Mouse (Mus musculus) lung, postnatal 10 days (tissue): ENCODE measurements at regions not wholly inside any gene's neighbourhood (a gene's known extent, or its start where the extent isn't known, plus 50 kb on each side); places are given as distances from the start of the nearest gene placed in this dataset.
A peak's percentile ranks its signal among the peaks of the same experiment; 100 is the strongest.

ENCODE experiments used
- DNase-seq: peaks from one replicate; pipeline ENCODE4 v3.0.0; 2021

DNA sequence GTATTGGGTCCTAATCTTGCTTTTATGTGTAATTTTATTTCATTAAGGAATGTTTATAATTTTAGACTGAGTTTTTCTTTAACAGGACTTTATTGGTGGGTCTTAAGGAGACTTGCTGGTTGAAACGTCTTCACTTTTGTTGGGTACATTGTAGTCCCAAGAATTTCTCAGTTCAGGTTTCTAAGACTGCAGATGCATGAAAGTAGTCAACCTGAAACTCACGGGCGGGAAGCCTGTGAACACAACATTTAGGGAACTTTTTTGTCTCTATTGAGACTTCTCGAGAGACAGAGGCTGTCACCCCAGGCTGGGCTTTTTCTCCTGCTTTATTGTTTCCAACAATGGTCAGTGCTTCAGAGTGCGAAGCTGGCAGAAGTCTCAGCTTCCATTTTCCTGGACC lies 152.5 kb upstream of the Ankrd55 start:
- no peak for DNase-seq

- DNase-seq, result no peak
Observed at GRCm38 (mm10) chr13:112136850-112137249, 151.4 kb upstream of the Ankrd55 start.

DNA sequence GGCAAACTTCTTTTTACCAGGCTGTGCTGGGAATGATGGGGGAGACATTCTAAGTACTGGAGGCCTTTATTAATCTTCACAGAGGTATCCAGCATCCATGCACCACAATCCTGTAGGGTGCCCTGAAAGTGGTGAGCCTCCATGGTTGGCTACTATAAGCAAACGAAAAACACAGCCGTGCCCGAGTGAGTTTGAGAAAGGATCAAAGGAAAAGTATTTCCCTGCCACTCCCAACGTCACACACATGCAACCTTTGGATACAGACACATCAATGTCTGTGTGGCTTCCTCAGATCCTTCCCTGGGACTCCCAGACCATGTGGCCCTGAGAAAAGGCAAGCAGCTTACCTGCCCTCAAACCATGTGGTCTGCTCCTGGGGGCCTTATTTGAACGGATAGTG lies 147.4 kb upstream of the Ankrd55 start:
- no peak for DNase-seq

DNA sequence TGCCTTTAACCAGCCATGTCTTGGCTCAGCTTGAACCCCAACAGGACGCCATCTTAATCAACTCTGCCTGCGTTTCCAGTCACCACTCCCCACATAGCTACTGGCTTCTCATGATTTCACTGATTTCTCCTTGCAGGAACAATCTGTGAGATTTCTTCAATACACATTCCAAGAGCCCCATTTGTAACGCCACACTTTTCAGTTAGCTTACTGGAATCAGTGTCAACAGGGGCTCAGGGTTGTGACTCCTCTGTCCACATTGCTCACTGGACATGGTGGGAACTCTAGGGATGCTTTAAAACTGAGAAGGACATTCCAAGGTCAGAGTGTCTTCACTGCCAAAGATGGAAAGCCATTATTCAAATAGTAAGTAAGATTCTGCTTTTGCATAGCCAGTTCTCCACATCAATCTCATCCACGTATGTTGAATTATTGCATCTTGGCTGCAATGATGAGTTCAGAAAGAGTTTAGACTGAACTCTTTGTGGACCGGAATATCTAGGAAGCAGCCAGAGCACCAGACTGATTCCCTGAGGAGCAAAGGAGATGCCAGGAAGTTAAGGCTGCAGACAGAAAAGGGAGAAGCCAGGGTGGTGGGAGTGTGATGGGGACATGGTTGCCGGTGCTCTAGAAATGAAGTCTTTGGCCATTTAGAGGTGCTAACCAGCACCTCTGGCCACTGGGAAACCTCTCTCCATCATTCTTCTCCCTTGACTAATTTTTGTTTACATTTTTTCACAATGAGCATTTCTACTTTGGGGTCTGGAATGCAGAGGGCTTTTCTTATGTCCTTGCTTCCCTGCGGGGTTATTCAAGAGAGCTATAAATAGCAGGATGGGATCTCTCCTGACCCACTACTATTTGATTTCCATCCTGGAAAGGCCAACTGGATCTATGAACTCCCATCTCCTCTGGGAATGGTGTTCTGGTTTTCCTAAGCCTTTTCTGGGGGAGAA lies 143.6 kb upstream of the Ankrd55 start:
- DNase-seq, result peak; percentile 8

GRCm38 (mm10) chr13:112152614-112153550 lies 135.4 kb upstream of the Ankrd55 start:
- DNase-seq, result peak; percentile 64

- DNase-seq, result peak; percentile 49
Observed at GRCm38 (mm10) chr13:112153681-112154127, 134.5 kb upstream of the Ankrd55 start.

- DNase-seq, result no peak
Observed at GRCm38 (mm10) chr13:112159430-112160172, 128.7 kb upstream of the Ankrd55 start.

DNA sequence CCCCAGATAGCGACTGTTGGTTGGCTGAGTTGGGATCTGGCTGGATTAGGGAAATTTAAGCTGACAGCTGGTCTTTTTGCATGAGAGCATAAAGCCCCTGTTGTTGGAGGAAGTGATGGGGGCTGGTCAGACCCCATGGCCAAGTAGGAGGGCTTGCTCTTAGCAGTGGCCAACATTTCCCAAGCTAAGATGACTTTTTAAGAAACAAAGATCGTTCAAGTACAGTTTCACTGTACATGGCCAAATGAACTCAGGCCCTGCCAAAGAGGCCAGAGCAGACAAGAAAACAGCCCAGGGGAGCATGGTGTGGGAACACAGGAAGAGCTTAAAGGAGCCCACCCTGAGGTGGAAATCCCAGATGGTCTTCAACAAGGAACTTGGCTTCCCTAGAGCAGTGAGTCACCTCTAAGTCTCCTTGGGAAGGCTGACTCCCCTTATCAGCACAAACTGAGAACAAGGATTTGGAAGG lies 128.0 kb upstream of the Ankrd55 start:
- peak; percentile 35 for DNase-seq

- DNase-seq, result no peak
Observed at GRCm38 (mm10) chr13:112160726-112161125, 127.5 kb upstream of the Ankrd55 start.

GRCm38 (mm10) chr13:112161886-112162285 lies 126.4 kb upstream of the Ankrd55 start:
- DNase-seq, result no peak

DNA sequence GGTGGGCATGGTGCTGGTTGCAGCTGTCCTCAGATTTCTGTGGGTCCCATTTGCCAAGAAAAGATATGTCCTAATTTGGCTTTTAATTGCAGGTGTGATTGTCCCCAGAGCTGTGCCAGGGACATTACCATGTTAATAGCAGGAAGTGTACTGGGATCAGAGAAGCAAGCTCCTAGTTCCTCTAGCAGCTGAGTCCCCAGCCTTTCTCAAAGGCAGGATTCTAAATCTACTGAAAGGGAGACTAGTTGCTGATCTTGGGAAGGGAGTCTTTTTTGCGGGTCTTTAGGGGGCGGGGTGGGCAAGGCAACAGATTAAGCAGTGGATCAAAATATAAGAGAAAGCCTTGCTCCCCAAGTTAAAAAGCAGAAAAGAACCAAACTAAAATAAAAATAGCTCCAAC lies 122.3 kb upstream of the Ankrd55 start:
- no peak for DNase-seq

DNA sequence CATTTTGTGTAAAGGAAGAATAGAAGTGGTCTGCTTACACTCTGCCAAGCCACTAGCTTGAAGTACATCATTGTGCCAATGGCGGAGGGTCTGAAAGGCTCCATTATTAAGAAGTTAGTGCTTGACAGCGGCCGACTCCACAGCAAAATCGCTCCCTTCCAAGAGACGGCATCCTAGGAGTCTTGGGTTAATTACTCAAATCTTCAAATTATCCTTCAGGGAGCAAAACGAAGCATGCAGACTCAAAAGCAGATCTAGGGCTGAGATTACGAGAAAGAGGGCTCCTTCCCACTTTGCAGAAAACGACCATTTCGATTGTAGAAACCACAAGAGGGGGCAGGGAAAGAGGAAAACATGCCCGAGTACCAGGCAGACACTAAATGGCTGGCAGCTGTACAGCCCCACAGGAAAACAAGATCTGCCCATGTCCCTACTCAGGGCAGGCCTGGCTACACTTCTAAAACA lies 121.9 kb upstream of the Ankrd55 start:
- no peak for DNase-seq

DNA sequence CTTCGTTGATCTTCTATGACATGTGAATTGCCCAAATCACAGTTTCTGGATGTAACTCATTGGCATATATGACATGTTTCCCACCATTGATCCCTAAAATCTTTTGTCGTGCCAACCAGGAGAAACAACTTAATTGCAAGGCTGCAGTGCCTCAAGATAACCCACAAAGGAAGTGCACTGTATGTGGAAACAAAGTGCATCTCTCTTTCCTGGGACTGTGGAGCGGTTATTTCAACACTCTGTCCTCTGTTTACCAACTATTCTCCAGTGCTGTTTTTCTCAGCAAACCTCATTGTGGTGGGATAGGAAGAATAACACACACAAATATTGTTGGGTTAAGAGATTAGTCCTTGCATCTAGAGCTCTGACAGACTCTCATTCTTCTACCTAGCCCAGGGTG lies 119.8 kb upstream of the Ankrd55 start:
- no peak for DNase-seq

DNA sequence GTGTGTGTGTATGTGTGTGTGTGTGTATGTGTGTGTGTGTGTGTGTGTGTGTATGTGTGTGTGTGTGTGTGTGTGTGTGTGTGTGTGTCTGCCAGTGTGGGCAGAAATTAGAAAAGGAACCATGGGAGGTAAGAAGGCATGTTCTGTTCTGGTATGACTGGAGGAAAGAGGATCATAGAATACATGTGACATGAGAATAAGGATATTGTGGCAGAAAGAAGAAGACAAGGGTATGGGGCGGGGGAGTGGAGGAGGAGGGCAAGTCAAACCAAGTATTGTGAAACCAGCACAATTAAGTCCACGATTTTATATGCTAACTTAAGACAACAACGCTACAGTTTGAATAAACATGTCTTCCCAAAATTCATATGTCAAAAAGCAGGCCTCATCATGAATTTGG lies 117.4 kb upstream of the Ankrd55 start:
- DNase-seq, result no peak

DNA sequence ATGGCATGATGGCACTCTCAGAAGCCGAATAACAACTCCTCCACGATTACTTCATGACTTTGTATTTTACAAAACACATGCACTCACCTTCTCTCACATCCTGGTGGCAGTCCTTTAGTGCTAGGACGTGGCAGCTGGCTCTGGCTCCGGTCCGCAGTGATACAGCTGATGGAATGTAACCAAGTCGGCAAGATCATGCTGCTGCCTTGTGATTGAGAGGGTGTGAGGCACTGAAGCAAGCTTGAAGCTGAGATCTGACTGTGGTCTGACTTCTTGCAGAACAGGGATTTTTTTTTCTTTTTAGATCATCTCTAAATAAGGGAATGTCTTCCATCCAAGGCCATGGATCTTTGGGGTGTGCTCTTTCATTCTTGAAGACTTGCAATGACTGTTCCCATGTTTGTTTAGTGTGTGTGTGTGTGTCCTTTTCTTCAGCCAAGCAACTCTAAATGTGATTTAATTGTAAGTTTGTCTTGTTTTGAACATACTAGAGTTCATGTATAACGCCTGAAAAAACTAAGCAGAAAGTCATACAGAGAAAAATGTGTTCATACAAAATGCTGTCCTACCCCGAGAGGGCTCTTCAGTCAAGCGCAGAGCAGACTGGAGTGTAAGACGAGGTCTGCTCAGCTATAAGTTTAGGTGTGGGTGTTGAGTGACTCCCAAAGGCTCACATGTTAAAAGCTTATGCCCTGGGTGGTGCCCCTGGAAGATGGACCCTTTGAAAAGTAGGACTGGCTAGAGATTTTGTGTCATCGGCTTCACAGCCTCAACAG lies 116.1 kb upstream of the Ankrd55 start:
- DNase-seq, result peak; percentile 81

GRCm38 (mm10) chr13:112173973-112174372 lies 114.3 kb upstream of the Ankrd55 start:
- DNase-seq, result no peak

DNA sequence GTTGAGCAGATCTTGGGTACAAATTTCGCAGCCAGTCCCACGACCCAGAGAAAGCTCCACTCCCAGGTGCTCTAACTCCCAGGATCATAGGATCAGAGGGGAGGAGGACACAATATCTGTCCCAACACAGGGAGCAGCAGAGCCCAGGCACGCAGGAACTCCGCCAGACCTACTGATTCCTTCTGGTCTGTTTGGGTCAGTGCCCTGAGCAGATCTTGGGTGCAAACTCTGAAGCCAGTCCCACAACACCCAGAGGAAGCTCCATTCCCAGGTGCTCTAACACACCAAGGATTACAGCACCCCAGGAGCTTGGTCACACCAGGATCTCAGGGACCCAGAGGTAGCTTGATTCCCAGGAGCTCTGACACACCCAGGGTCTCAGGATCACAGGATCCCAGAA lies 110.2 kb upstream of the Ankrd55 start:
- no peak for DNase-seq

DNA sequence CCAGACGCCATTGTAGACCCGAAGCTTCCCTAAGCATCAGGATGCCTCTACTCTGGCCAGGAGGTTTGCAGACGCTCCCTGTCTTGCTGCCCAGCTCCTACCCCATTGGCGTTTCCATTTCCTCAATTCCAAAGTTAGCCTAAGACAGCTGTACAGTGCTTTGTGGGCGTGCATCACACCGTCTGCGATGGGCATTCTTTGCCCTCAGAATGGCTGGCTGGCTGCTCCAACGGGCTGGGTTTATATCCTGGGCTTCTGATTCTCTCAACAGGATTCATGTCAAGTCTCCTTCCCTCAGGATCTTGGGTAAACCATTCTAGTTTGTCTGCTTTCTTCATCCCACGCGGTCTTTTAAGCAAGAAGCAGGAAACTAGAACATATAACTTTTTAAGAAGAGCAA lies 104.3 kb upstream of the Ankrd55 start:
- DNase-seq, result no peak

GRCm38 (mm10) chr13:112185116-112185515 lies 103.1 kb upstream of the Ankrd55 start:
- no peak for DNase-seq

- peak; percentile 45 for DNase-seq
Observed at GRCm38 (mm10) chr13:112187226-112187625, 101.0 kb upstream of the Ankrd55 start.

DNA sequence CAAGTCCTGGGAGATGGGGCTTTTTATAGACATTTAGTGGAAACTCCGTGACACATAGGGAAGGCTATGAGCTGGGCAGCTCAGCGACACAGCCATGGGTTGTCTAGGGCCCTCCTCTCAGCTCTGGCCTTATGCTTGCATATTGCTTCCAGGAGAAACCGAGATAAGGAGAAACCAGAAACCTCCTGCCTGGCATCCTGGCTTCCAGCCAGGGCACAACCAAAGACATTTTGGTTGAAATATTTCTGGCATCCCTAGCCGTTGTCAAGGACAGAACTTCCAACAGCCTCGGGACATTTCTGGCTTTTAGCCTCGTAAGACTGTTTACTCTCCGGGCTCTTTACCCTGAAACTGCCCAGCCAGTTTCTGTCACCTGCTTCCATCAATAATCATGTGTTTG lies 99.9 kb upstream of the Ankrd55 start:
- DNase-seq, result peak; percentile 67
